Mouse (Mus musculus) limb, embryonic 11.5 days (tissue): Measurements from ENCODE around the gene Wdfy3. TPM values are rescaled to one million over a fixed set of nuclear protein-coding genes. Genes with fewer than 3 reads are reported as not detected.

ENCODE experiments used
- ATAC-seq: fragments of 200-750 bp; cut with Nextera tagmentation; 2 replicates; pipeline ENCODE4 v1.8.0; 2017; ENCODE audit warnings: low read depth; ENCODE audit not compliant: insufficient number of reproducible peaks, low FRiP score, low TSS enrichment
- DNase-seq: peaks from one replicate; pipeline ENCODE4 v3.0.0-alpha.2; 2015; ENCODE audit warnings: low spot score
- H3K27ac ChIP-seq: fragments of 300-500 bp; sonication (generic); replicated peaks from 2 replicates; pipeline ENCODE4 v1.5.1; 2014; ENCODE audit warnings: low read depth, mild to moderate bottlenecking, low read length
- H3K27me3 ChIP-seq: fragments of 300-500 bp; sonication (generic); 2 replicates; pipeline ENCODE4 v1.6.1; 2014; ENCODE audit warnings: mild to moderate bottlenecking, low read length, mixed read lengths; ENCODE audit not compliant: control insufficient read depth, insufficient read depth
- H3K36me3 ChIP-seq: fragments of 300-500 bp; sonication (generic); 2 replicates; pipeline ENCODE4 v1.6.1; 2014; ENCODE audit warnings: mild to moderate bottlenecking, low read length, moderate library complexity, mixed read lengths; ENCODE audit not compliant: control insufficient read depth, insufficient read depth
- H3K4me1 ChIP-seq: fragments of 300-500 bp; sonication (generic); 2 replicates; pipeline ENCODE4 v1.6.1; 2014; ENCODE audit warnings: low read length, mixed read lengths; ENCODE audit not compliant: control insufficient read depth, insufficient read depth
- H3K4me2 ChIP-seq: fragments of 300-500 bp; sonication (generic); 2 replicates; pipeline ENCODE4 v1.6.1; 2014; ENCODE audit warnings: low read depth, mild to moderate bottlenecking, moderate library complexity; ENCODE audit not compliant: severe bottlenecking
- H3K4me3 ChIP-seq: fragments of 300-500 bp; sonication (generic); 2 replicates; pipeline ENCODE4 v1.5.1; 2014; ENCODE audit warnings: low read depth, low read length
- H3K9ac ChIP-seq: fragments of 300-500 bp; sonication (generic); 2 replicates; pipeline ENCODE4 v1.6.1; 2014; ENCODE audit warnings: mild to moderate bottlenecking, low read length
- H3K9me3 ChIP-seq: fragments of 300-500 bp; sonication (generic); 2 replicates; pipeline ENCODE4 v1.6.1; 2016; ENCODE audit warnings: low read length; ENCODE audit not compliant: control insufficient read depth
- WGBS: fragments of 180-500 bp; shearing (Covaris S2); extraction: QIAGEN DNeasy Blood & Tissue Kit; methylation state at CpG from one replicate; pipeline ENCODE4 v1.1.7; 2014; 5-methylcytosine and 5-hydroxymethylcytosine counted together
- polyA plus RNA-seq: library from polyadenylated mRNA; unstranded; fragments of >200 nt; fragmentation: Nextera tagmentation; extraction: Ambion mirVana; gene quantifications from 2 replicates; pipeline ENCODE4 v1.2.1, GENCODE M21; 2014

Wdfy3 gene
- polyA plus RNA-seq, 1 experiment from 2014 or later, result 16.5 TPM

- H3K27ac ChIP-seq, result no peak overlapping the region
- H3K27me3 ChIP-seq, result no peaks in the 10 kb centered on the region
- no peaks in the 10 kb centered on the region for H3K36me3 ChIP-seq
- 88% methylated on average over 6 of the region's 6 CpGs for WGBS
- no peaks in the 10 kb centered on the region for H3K9me3 ChIP-seq
- ATAC-seq (no peak), DNase-seq (no peak)
- H3K4me2 ChIP-seq, result no peak overlapping the region
- no peak overlapping the region for H3K4me3 ChIP-seq
- H3K9ac ChIP-seq, result no peak overlapping the region
- H3K4me1 ChIP-seq, result no peaks in the 10 kb centered on the region
These were observed 258.2 kb downstream of the Wdfy3 start for GRCm38 (mm10) chr5:101811296-101812169.

GRCm38 (mm10) chr5:101802358-101803022, 267.2 kb downstream of the Wdfy3 start:
- Histone ChIP-seq H3K27me3 (no peaks in the 10 kb centered on the region), H3K36me3 (no peaks in the 10 kb centered on the region), H3K4me2 (no peak overlapping the region), H3K27ac (no peak overlapping the region), H3K9me3 (no peaks in the 10 kb centered on the region), H3K9ac (no peak overlapping the region), H3K4me1 (no peaks in the 10 kb centered on the region), H3K4me3 (no peak overlapping the region)
- ATAC-seq (no peak), DNase-seq (no peak)
- 75% methylated on average over 9 of the region's 9 CpGs for WGBS

GRCm38 (mm10) chr5:101801891-101802290, 267.8 kb downstream of the Wdfy3 start:
- ATAC-seq (no peak), DNase-seq (no peak)
- Histone ChIP-seq H3K36me3 (no peaks in the 10 kb centered on the region), H3K4me3 (no peak overlapping the region), H3K27me3 (no peaks in the 10 kb centered on the region), H3K4me1 (no peaks in the 10 kb centered on the region), H3K9ac (no peak overlapping the region), H3K4me2 (no peak overlapping the region), H3K27ac (no peak overlapping the region), H3K9me3 (no peaks in the 10 kb centered on the region)
- 83% methylated on average over 2 of the region's 2 CpGs for WGBS

- Histone ChIP-seq H3K4me3 (no peak overlapping the region), H3K4me2 (no peak overlapping the region), H3K27ac (no peak overlapping the region), H3K27me3 (no peaks in the 10 kb centered on the region), H3K9ac (no peak overlapping the region), H3K36me3 (no peaks in the 10 kb centered on the region), H3K9me3 (no peaks in the 10 kb centered on the region), H3K4me1 (no peaks in the 10 kb centered on the region)
- no peak for ATAC-seq
- 68% methylated on average over 4 of the region's 4 CpGs for WGBS
- no peak for DNase-seq
These were observed 277.1 kb downstream of the Wdfy3 start for GRCm38 (mm10) chr5:101792665-101793064.

- Histone ChIP-seq H3K9ac (no peak overlapping the region), H3K36me3 (no peaks in the 10 kb centered on the region), H3K4me3 (no peak overlapping the region), H3K27me3 (no peaks in the 10 kb centered on the region), H3K9me3 (no peaks in the 10 kb centered on the region), H3K4me2 (no peak overlapping the region), H3K4me1 (no peaks in the 10 kb centered on the region), H3K27ac (no peak overlapping the region)
- DNase-seq (no peak), ATAC-seq (no peak)
- 70% methylated on average over 5 of the region's 5 CpGs for WGBS
These were observed 279.2 kb downstream of the Wdfy3 start for GRCm38 (mm10) chr5:101790560-101790959.

GRCm38 (mm10) chr5:101789770-101790169, 280.0 kb downstream of the Wdfy3 start:
- H3K4me3 ChIP-seq, result no peak overlapping the region
- DNase-seq (no peak), ATAC-seq (no peak)
- H3K27me3 ChIP-seq, result no peaks in the 10 kb centered on the region
- H3K9me3 ChIP-seq, result no peaks in the 10 kb centered on the region
- no peak overlapping the region for H3K27ac ChIP-seq
- H3K9ac ChIP-seq, result no peak overlapping the region
- H3K4me2 ChIP-seq, result no peak overlapping the region
- H3K4me1 ChIP-seq, result no peaks in the 10 kb centered on the region
- no peaks in the 10 kb centered on the region for H3K36me3 ChIP-seq

- Histone ChIP-seq H3K36me3 (no peaks in the 10 kb centered on the region), H3K4me1 (no peaks in the 10 kb centered on the region), H3K9me3 (no peaks in the 10 kb centered on the region), H3K9ac (no peak overlapping the region), H3K27ac (no peak overlapping the region), H3K4me3 (no peak overlapping the region), H3K27me3 (no peaks in the 10 kb centered on the region), H3K4me2 (no peak overlapping the region)
- DNase-seq, result no peak
- 67% methylated on average over 4 of the region's 4 CpGs for WGBS
- ATAC-seq, result no peak
These were observed 283.7 kb downstream of the Wdfy3 start for GRCm38 (mm10) chr5:101785921-101786614.

- ATAC-seq, result no peak
- WGBS, result 89% methylated on average over 2 of the region's 2 CpGs
- H3K9me3 ChIP-seq, result no peaks in the 10 kb centered on the region
These were observed 284.9 kb downstream of the Wdfy3 start for GRCm38 (mm10) chr5:101784787-101785186.

More at GRCm38 (mm10) chr5:101784787-101785186, 284.9 kb downstream of the Wdfy3 start:
- H3K9ac ChIP-seq, result no peak overlapping the region
- no peak overlapping the region for H3K27ac ChIP-seq
- no peaks in the 10 kb centered on the region for H3K4me1 ChIP-seq
- DNase-seq, result no peak
- no peaks in the 10 kb centered on the region for H3K27me3 ChIP-seq
- H3K4me2 ChIP-seq, result no peak overlapping the region
- no peak overlapping the region for H3K4me3 ChIP-seq
- no peaks in the 10 kb centered on the region for H3K36me3 ChIP-seq
